Mouse (Mus musculus) brain, embryonic 14.5 days (tissue): ENCODE data around the gene Zdhhc14.

Source experiments
- CTCF ChIP-seq: fragments of 200-500 bp; IDR thresholded peaks from 2 replicates; pipeline ENCODE4 v1.5.1; 2012; ENCODE audit warnings: inconsistent platforms, mild to moderate bottlenecking, moderate library complexity, borderline replicate concordance; ENCODE audit not compliant: insufficient read depth, insufficient read length; ENCODE audit errors: extremely low read depth
- POLR2A ChIP-seq: fragments of 200-500 bp; IDR thresholded peaks from 2 replicates; pipeline ENCODE4 v1.6.1; 2012; ENCODE audit warnings: mild to moderate bottlenecking, inconsistent platforms, borderline replicate concordance; ENCODE audit not compliant: poor library complexity, insufficient read depth, insufficient read length, severe bottlenecking; ENCODE audit errors: extremely low read depth

DNA sequence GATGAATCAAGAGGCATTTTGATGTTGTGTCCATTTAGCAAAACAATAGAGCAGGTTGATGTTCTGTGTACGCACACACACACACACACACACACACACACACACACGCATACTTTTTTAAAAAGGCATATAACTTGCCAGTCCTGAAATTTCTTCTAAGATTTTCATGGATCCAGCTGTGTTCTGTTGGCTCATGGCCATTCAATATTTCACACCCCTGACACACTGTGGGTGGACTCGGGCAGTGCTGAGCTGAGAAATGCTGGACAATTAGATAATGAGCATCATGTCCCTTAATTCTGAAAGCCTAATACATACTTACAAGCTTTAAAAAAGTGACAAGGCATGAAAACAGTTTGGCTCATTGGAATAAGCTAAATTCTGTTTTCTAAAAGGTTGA lies 200.3 kb downstream of the Zdhhc14 start:
- TF ChIP-seq POLR2A (no peak), CTCF (no peak)
